Mouse (Mus musculus) limb, embryonic 12.5 days (tissue): ENCODE data around the gene 2900011O08Rik. TPM values are rescaled to one million over a fixed set of nuclear protein-coding genes. Genes with fewer than 3 reads are reported as not detected.

Source experiments
- ATAC-seq: fragments of 200-750 bp; cut with Nextera tagmentation; 2 replicates; pipeline ENCODE4 v1.8.0; 2017; ENCODE audit warnings: low read depth, moderate TSS enrichment; ENCODE audit not compliant: insufficient number of reproducible peaks, insufficient read depth, low FRiP score, low TSS enrichment
- H3K27ac ChIP-seq: fragments of 300-500 bp; sonication (generic); 2 replicates; pipeline ENCODE4 v1.5.1; 2016; ENCODE audit warnings: mild to moderate bottlenecking, moderate library complexity
- H3K27me3 ChIP-seq: fragments of 300-500 bp; sonication (generic); 2 replicates; pipeline ENCODE4 v1.6.1; 2016; ENCODE audit warnings: mild to moderate bottlenecking, moderate library complexity
- H3K36me3 ChIP-seq: fragments of 300-500 bp; sonication (generic); 2 replicates; pipeline ENCODE4 v1.6.1; 2016; ENCODE audit warnings: mild to moderate bottlenecking, moderate library complexity
- H3K4me1 ChIP-seq: fragments of 300-500 bp; sonication (generic); replicated peaks from 2 replicates; pipeline ENCODE4 v1.6.1; 2016
- H3K4me2 ChIP-seq: fragments of 300-500 bp; sonication (generic); 2 replicates; pipeline ENCODE4 v1.6.1; 2016; ENCODE audit warnings: mild to moderate bottlenecking, moderate library complexity
- H3K4me3 ChIP-seq: fragments of 300-500 bp; sonication (generic); replicated peaks from 2 replicates; pipeline ENCODE4 v1.5.1; 2016; ENCODE audit warnings: mild to moderate bottlenecking
- H3K9ac ChIP-seq: fragments of 300-500 bp; sonication (generic); replicated peaks from 2 replicates; pipeline ENCODE4 v1.6.1; 2016; ENCODE audit warnings: mild to moderate bottlenecking, moderate library complexity
- H3K9me3 ChIP-seq: fragments of 300-500 bp; sonication (generic); 2 replicates; pipeline ENCODE4 v1.6.1; 2016; ENCODE audit warnings: mild to moderate bottlenecking, moderate library complexity
- WGBS: fragments of 180-500 bp; shearing (Covaris S2); methylation state at CpG from one replicate; pipeline ENCODE4 v1.1.7; 2016; 5-methylcytosine and 5-hydroxymethylcytosine counted together
- polyA plus RNA-seq: library from polyadenylated mRNA; unstranded; fragments of >200 nt; fragmentation: Nextera tagmentation; extraction: Ambion mirVana; gene quantifications from 2 replicates; pipeline ENCODE4 v1.2.1, GENCODE M21; 2016

The 2900011O08Rik gene
- polyA plus RNA-seq, 1 experiment from 2014 or later = 8.4 TPM

GRCm38 (mm10) chr16:14070471-14071169, 84.2 kb downstream of the 2900011O08Rik start:
- H3K4me2 ChIP-seq = no peak overlapping the region
- no peak overlapping the region for H3K9ac ChIP-seq
- no peaks in the 10 kb centered on the region for H3K36me3 ChIP-seq
- H3K4me3 ChIP-seq = no peak overlapping the region
- peak overlapping the region; percentile 47; the same call in 1 of the 2 replicates for H3K27ac ChIP-seq
- H3K4me1 ChIP-seq = no peaks in the 10 kb centered on the region
- no peaks in the 10 kb centered on the region for H3K9me3 ChIP-seq
- H3K27me3 ChIP-seq = no peaks in the 10 kb centered on the region
- ATAC-seq = no peak
- 74% methylated on average over 5 of the region's 5 CpGs for WGBS

- Histone ChIP-seq H3K27ac (no peak overlapping the region), H3K4me2 (no peak overlapping the region), H3K36me3 (no peaks in the 10 kb centered on the region), H3K4me1 (no peaks in the 10 kb centered on the region), H3K4me3 (no peak overlapping the region), H3K9me3 (no peaks in the 10 kb centered on the region), H3K9ac (no peak overlapping the region), H3K27me3 (no peaks in the 10 kb centered on the region)
- 81% methylated on average over 2 of the region's 2 CpGs for WGBS
- ATAC-seq = no peak
These were observed 96.5 kb downstream of the 2900011O08Rik start for GRCm38 (mm10) chr16:14082925-14083324.

GRCm38 (mm10) chr16:14088249-14088648, 101.8 kb downstream of the 2900011O08Rik start:
- 79% methylated on average over 3 of the region's 3 CpGs for WGBS
- no peak overlapping the region for H3K4me2 ChIP-seq

GRCm38 (mm10) chr16:14089296-14089695, 102.9 kb downstream of the 2900011O08Rik start:
- no peaks in the 10 kb centered on the region for H3K27me3 ChIP-seq
- H3K4me3 ChIP-seq = no peak overlapping the region
- no peaks in the 10 kb centered on the region for H3K9me3 ChIP-seq
- no peak for ATAC-seq
- no peak overlapping the region for H3K27ac ChIP-seq
- no peaks in the 10 kb centered on the region for H3K4me1 ChIP-seq
- no peak overlapping the region for H3K4me2 ChIP-seq
- no peaks in the 10 kb centered on the region; the same call in 1 of the 2 replicates for H3K36me3 ChIP-seq
- WGBS = 87% methylated on average over 3 of the region's 3 CpGs
- H3K9ac ChIP-seq = no peak overlapping the region

More at GRCm38 (mm10) chr16:14088249-14088648, 101.8 kb downstream of the 2900011O08Rik start:
- no peak for ATAC-seq
- no peaks in the 10 kb centered on the region for H3K27me3 ChIP-seq
- H3K4me3 ChIP-seq = no peak overlapping the region
- no peak overlapping the region for H3K27ac ChIP-seq
- no peaks in the 10 kb centered on the region for H3K9me3 ChIP-seq
- H3K9ac ChIP-seq = no peak overlapping the region
- H3K4me1 ChIP-seq = no peaks in the 10 kb centered on the region
- no peaks in the 10 kb centered on the region for H3K36me3 ChIP-seq

GRCm38 (mm10) chr16:14091771-14092170, 105.4 kb downstream of the 2900011O08Rik start:
- H3K9ac ChIP-seq = no peak overlapping the region
- H3K4me3 ChIP-seq = no peak overlapping the region
- no peaks in the 10 kb centered on the region for H3K27me3 ChIP-seq
- H3K9me3 ChIP-seq = no peaks in the 10 kb centered on the region
- ATAC-seq = no peak
- H3K4me2 ChIP-seq = no peak overlapping the region
- no peak overlapping the region for H3K27ac ChIP-seq
- no peaks in the 10 kb centered on the region; the same call in 1 of the 2 replicates for H3K36me3 ChIP-seq
- H3K4me1 ChIP-seq = no peaks in the 10 kb centered on the region
- WGBS = 69% methylated on average over 2 of the region's 2 CpGs

- H3K9me3 ChIP-seq = no peaks in the 10 kb centered on the region
These were observed 119.5 kb downstream of the 2900011O08Rik start for GRCm38 (mm10) chr16:14105891-14106290.

GRCm38 (mm10) chr16:14109651-14110230, 123.3 kb downstream of the 2900011O08Rik start:
- Histone ChIP-seq H3K9ac (no peak overlapping the region), H3K4me2 (no peak overlapping the region), H3K27me3 (no peaks in the 10 kb centered on the region), H3K9me3 (no peaks in the 10 kb centered on the region), H3K36me3 (peaks cover 62% of the 10 kb centered on the region), H3K27ac (no peak overlapping the region), H3K4me3 (no peak overlapping the region), H3K4me1 (no peaks in the 10 kb centered on the region)
- 85% methylated on average over 3 of the region's 3 CpGs for WGBS
- ATAC-seq = no peak

More at GRCm38 (mm10) chr16:14105891-14106290, 119.5 kb downstream of the 2900011O08Rik start:
- Histone ChIP-seq H3K4me1 (no peaks in the 10 kb centered on the region), H3K4me2 (no peak overlapping the region), H3K27ac (no peak overlapping the region), H3K27me3 (no peaks in the 10 kb centered on the region), H3K9ac (no peak overlapping the region), H3K36me3 (peaks cover 27% of the 10 kb centered on the region), H3K4me3 (no peak overlapping the region)
- WGBS = 90% methylated on average over 6 of the region's 6 CpGs
- ATAC-seq = no peak

GRCm38 (mm10) chr16:14110922-14111321, 124.5 kb downstream of the 2900011O08Rik start:
- Histone ChIP-seq H3K4me2 (no peak overlapping the region), H3K9me3 (no peaks in the 10 kb centered on the region), H3K27me3 (no peaks in the 10 kb centered on the region), H3K4me1 (no peaks in the 10 kb centered on the region), H3K9ac (no peak overlapping the region), H3K4me3 (no peak overlapping the region), H3K27ac (no peak overlapping the region), H3K36me3 (peaks cover 72% of the 10 kb centered on the region)
- WGBS = 91% methylated on average over 2 of the region's 2 CpGs
- ATAC-seq = no peak

GRCm38 (mm10) chr16:14112133-14112532, 125.7 kb downstream of the 2900011O08Rik start:
- Histone ChIP-seq H3K9ac (no peak overlapping the region), H3K4me3 (no peak overlapping the region), H3K27ac (no peak overlapping the region), H3K36me3 (peaks cover 84% of the 10 kb centered on the region), H3K27me3 (no peaks in the 10 kb centered on the region), H3K9me3 (no peaks in the 10 kb centered on the region), H3K4me1 (no peaks in the 10 kb centered on the region), H3K4me2 (no peak overlapping the region)
- no peak for ATAC-seq
- 84% methylated on average over 2 of the region's 2 CpGs for WGBS

GRCm38 (mm10) chr16:14112742-14113141, 126.3 kb downstream of the 2900011O08Rik start:
- no peak overlapping the region for H3K4me2 ChIP-seq
- no peaks in the 10 kb centered on the region for H3K9me3 ChIP-seq
- H3K36me3 ChIP-seq = peaks cover 89% of the 10 kb centered on the region
- H3K9ac ChIP-seq = no peak overlapping the region
- no peak overlapping the region for H3K27ac ChIP-seq
- H3K4me1 ChIP-seq = no peaks in the 10 kb centered on the region
- H3K4me3 ChIP-seq = no peak overlapping the region
- WGBS = 89% methylated on average over 3 of the region's 3 CpGs
- H3K27me3 ChIP-seq = no peaks in the 10 kb centered on the region
- ATAC-seq = no peak

- Histone ChIP-seq H3K4me1 (no peaks in the 10 kb centered on the region), H3K9me3 (no peaks in the 10 kb centered on the region), H3K36me3 (peaks cover 82% of the 10 kb centered on the region), H3K4me2 (no peak overlapping the region), H3K9ac (no peak overlapping the region), H3K27me3 (no peaks in the 10 kb centered on the region), H3K27ac (no peak overlapping the region), H3K4me3 (no peak overlapping the region)
- WGBS = 76% methylated on average over 2 of the region's 2 CpGs
- no peak for ATAC-seq
These were observed 130.9 kb downstream of the 2900011O08Rik start for GRCm38 (mm10) chr16:14117299-14117698.
